Mouse (Mus musculus) ES-Bruce4 (cell line): ENCODE results near the gene Baz2b. TPM values are rescaled to one million over a fixed set of nuclear protein-coding genes. Genes with fewer than 3 reads are reported as not detected.
"Not testable (repeated sequence)": the region's sequence is repeated elsewhere in the genome, so short reads cannot be mapped to it uniquely, and the experiment has no call there.

Experiments
- H3K27ac ChIP-seq: 2 replicates; pipeline ENCODE4 v1.5.1; 2012; ENCODE audit warnings: low read length, inconsistent platforms; ENCODE audit not compliant: insufficient read depth
- H3K27me3 ChIP-seq: 2 replicates; pipeline ENCODE4 v1.6.1; 2012; ENCODE audit warnings: mild to moderate bottlenecking, low read length, inconsistent platforms; ENCODE audit not compliant: control insufficient read depth, poor library complexity, insufficient read depth, severe bottlenecking
- H3K36me3 ChIP-seq: 2 replicates; pipeline ENCODE4 v1.6.1; 2012; ENCODE audit warnings: inconsistent platforms, mild to moderate bottlenecking, low read length, moderate library complexity; ENCODE audit not compliant: control insufficient read depth, poor library complexity, insufficient read depth, severe bottlenecking
- H3K4me1 ChIP-seq: one replicate; pipeline ENCODE4 v1.8.1; 2011; ENCODE audit warnings: low read length; ENCODE audit not compliant: control insufficient read depth, insufficient read depth
- H3K4me3 ChIP-seq: 2 replicates; pipeline ENCODE4 v1.5.1; 2011; ENCODE audit warnings: low read depth, mild to moderate bottlenecking, low read length
- H3K9ac ChIP-seq: 2 replicates; pipeline ENCODE4 v1.6.1; 2012; ENCODE audit warnings: low read depth, mild to moderate bottlenecking, inconsistent platforms; ENCODE audit not compliant: poor library complexity, severe bottlenecking
- H3K9me3 ChIP-seq: replicated peaks from 2 replicates; pipeline ENCODE4 v1.6.1; 2012; ENCODE audit warnings: mild to moderate bottlenecking, low read length, inconsistent platforms; ENCODE audit not compliant: control insufficient read depth, poor library complexity, insufficient read depth, severe bottlenecking
- CTCF ChIP-seq: IDR thresholded peaks from one replicate; pipeline ENCODE4 v1.8.1; 2011; ENCODE audit warnings: low read depth, low read length
- EP300 ChIP-seq: IDR thresholded peaks from 2 replicates; pipeline ENCODE4 v1.6.1; 2011; ENCODE audit warnings: low read depth, low read length; ENCODE audit not compliant: insufficient read depth
- POLR2A ChIP-seq: IDR thresholded peaks from one replicate; pipeline ENCODE4 v1.8.1; 2011; ENCODE audit warnings: low read length; ENCODE audit not compliant: insufficient read depth
- polyA plus RNA-seq: library from polyadenylated mRNA; stranded (reverse); fragments of >200 nt; gene quantifications from 2 replicates; pipeline ENCODE4 v1.2.4, GENCODE M21; 2011; ENCODE audit warnings: low read depth; ENCODE audit not compliant: missing spikeins, insufficient read depth, insufficient read length

Baz2b gene
- polyA plus RNA-seq, 1 experiment: 43.2 TPM

GRCm38 (mm10) chr2:60138751-60139162 lies 70.9 kb downstream of the Baz2b start:
- Histone ChIP-seq H3K4me1 (no peaks in the 10 kb centered on the region), H3K36me3 (no peaks in the 10 kb centered on the region), H3K4me3 (no peak overlapping the region), H3K27ac (no peak overlapping the region), H3K9me3 (no peaks in the 10 kb centered on the region), H3K9ac (no peak overlapping the region), H3K27me3 (no peaks in the 10 kb centered on the region)
- TF ChIP-seq POLR2A (no peak), CTCF (no peak), EP300 (no peak)

- no peak overlapping the region for H3K27ac ChIP-seq
- H3K4me1 ChIP-seq: no peaks in the 10 kb centered on the region
- no peaks in the 10 kb centered on the region for H3K9me3 ChIP-seq
- H3K4me3 ChIP-seq: no peak overlapping the region
- H3K27me3 ChIP-seq: peaks cover 2% of the 10 kb centered on the region; the same call in 1 of the 2 replicates
- no peak overlapping the region for H3K9ac ChIP-seq
- H3K36me3 ChIP-seq: no peaks in the 10 kb centered on the region
- TF ChIP-seq EP300: no peak
- no peak for TF ChIP-seq POLR2A
- no peak for TF ChIP-seq CTCF
These were observed 73.8 kb downstream of the Baz2b start for GRCm38 (mm10) chr2:60135796-60136195.

GRCm38 (mm10) chr2:60134958-60135357 lies 74.7 kb downstream of the Baz2b start:
- H3K9me3 ChIP-seq, H3K27ac ChIP-seq, H3K36me3 ChIP-seq, H3K27me3 ChIP-seq, H3K4me1 ChIP-seq, H3K4me3 ChIP-seq, H3K9ac ChIP-seq: not testable (repeated sequence)

- Histone ChIP-seq H3K4me3 (no peak overlapping the region), H3K9me3 (no peaks in the 10 kb centered on the region), H3K27me3 (peaks cover 4% of the 10 kb centered on the region; the same call in 1 of the 2 replicates), H3K4me1 (no peaks in the 10 kb centered on the region), H3K9ac (no peak overlapping the region), H3K27ac (no peak overlapping the region), H3K36me3 (no peaks in the 10 kb centered on the region)
- TF ChIP-seq EP300 (no peak), POLR2A (no peak), CTCF (no peak)
These were observed 76.6 kb downstream of the Baz2b start for GRCm38 (mm10) chr2:60133072-60133471.

GRCm38 (mm10) chr2:60132269-60133042 lies 77.2 kb downstream of the Baz2b start:
- Histone ChIP-seq H3K9ac (no peak overlapping the region), H3K4me1 (no peaks in the 10 kb centered on the region), H3K4me3 (no peak overlapping the region), H3K27me3 (peaks cover 4% of the 10 kb centered on the region; the same call in 1 of the 2 replicates), H3K9me3 (no peaks in the 10 kb centered on the region), H3K36me3 (no peaks in the 10 kb centered on the region), H3K27ac (no peak overlapping the region)
- no peak for TF ChIP-seq CTCF
- TF ChIP-seq POLR2A: no peak

GRCm38 (mm10) chr2:60128631-60129030 lies 81.0 kb downstream of the Baz2b start:
- no peak overlapping the region for H3K4me3 ChIP-seq
- H3K27me3 ChIP-seq: peaks cover 4% of the 10 kb centered on the region; the same call in 1 of the 2 replicates
- H3K9me3 ChIP-seq: no peaks in the 10 kb centered on the region
- TF ChIP-seq POLR2A: no peak
- TF ChIP-seq EP300: no peak
- TF ChIP-seq CTCF: no peak
- H3K9ac ChIP-seq: no peak overlapping the region
- H3K27ac ChIP-seq: no peak overlapping the region
- no peaks in the 10 kb centered on the region for H3K4me1 ChIP-seq
- no peaks in the 10 kb centered on the region for H3K36me3 ChIP-seq
